Mouse (Mus musculus) hindbrain, embryonic 13.5 days (tissue): ENCODE data around the gene Plekhg6. TPM values are rescaled to one million over a fixed set of nuclear protein-coding genes. Genes with fewer than 3 reads are reported as not detected.

Source experiments
- ATAC-seq: fragments of 200-750 bp; cut with Nextera tagmentation; 2 replicates; pipeline ENCODE4 v1.8.0; 2017; ENCODE audit warnings: moderate TSS enrichment; ENCODE audit not compliant: low FRiP score
- H3K27ac ChIP-seq: fragments of 300-500 bp; sonication (generic); 2 replicates; pipeline ENCODE4 v1.5.1; 2015; ENCODE audit warnings: inconsistent platforms, mild to moderate bottlenecking, moderate library complexity
- H3K27me3 ChIP-seq: fragments of 300-500 bp; sonication (generic); 2 replicates; pipeline ENCODE4 v1.6.1; 2015; ENCODE audit warnings: mild to moderate bottlenecking, inconsistent platforms
- H3K36me3 ChIP-seq: fragments of 300-500 bp; sonication (generic); 2 replicates; pipeline ENCODE4 v1.6.1; 2015; ENCODE audit warnings: mild to moderate bottlenecking, inconsistent platforms
- H3K4me1 ChIP-seq: fragments of 300-500 bp; sonication (generic); replicated peaks from 2 replicates; pipeline ENCODE4 v1.6.1; 2015; ENCODE audit warnings: inconsistent platforms
- H3K4me2 ChIP-seq: fragments of 300-500 bp; sonication (generic); 2 replicates; pipeline ENCODE4 v1.6.1; 2015; ENCODE audit warnings: inconsistent platforms, mild to moderate bottlenecking, moderate library complexity
- H3K4me3 ChIP-seq: fragments of 300-500 bp; sonication (generic); 2 replicates; pipeline ENCODE4 v1.5.1; 2015; ENCODE audit warnings: mild to moderate bottlenecking, inconsistent platforms
- H3K9ac ChIP-seq: fragments of 300-500 bp; sonication (generic); 2 replicates; pipeline ENCODE4 v1.6.1; 2015; ENCODE audit warnings: mild to moderate bottlenecking, inconsistent platforms
- H3K9me3 ChIP-seq: fragments of 300-500 bp; sonication (generic); 2 replicates; pipeline ENCODE4 v1.6.1; 2016; ENCODE audit warnings: inconsistent platforms
- WGBS: fragments of 180-500 bp; shearing (Covaris S2); methylation state at CpG from one replicate; pipeline ENCODE4 v1.1.7; 2015; 5-methylcytosine and 5-hydroxymethylcytosine counted together
- polyA plus RNA-seq: library from polyadenylated mRNA; unstranded; fragments of >200 nt; fragmentation: Nextera tagmentation; extraction: Ambion mirVana; gene quantifications from 2 replicates; pipeline ENCODE4 v1.2.1, GENCODE M21; 2015

Gene Plekhg6
- polyA plus RNA-seq, 1 experiment from 2014 or later: 0.12 TPM

GRCm38 (mm10) chr6:125349575-125350230 is 30.9 kb downstream of the Plekhg6 start:
- peak; percentile 18; the same call in 1 of the 2 replicates for ATAC-seq
- WGBS: 1% methylated on average over 27 of the region's 27 CpGs
- Histone ChIP-seq H3K4me2 (peak overlapping the region; percentile 63), H3K27me3 (peaks cover 27% of the 10 kb centered on the region), H3K9me3 (no peaks in the 10 kb centered on the region), H3K9ac (peak overlapping the region; percentile 72), H3K36me3 (no peaks in the 10 kb centered on the region), H3K4me1 (peaks cover 33% of the 10 kb centered on the region), H3K27ac (peak overlapping the region; percentile 55; the same call in 1 of the 2 replicates), H3K4me3 (peak overlapping the region; percentile 41)

DNA sequence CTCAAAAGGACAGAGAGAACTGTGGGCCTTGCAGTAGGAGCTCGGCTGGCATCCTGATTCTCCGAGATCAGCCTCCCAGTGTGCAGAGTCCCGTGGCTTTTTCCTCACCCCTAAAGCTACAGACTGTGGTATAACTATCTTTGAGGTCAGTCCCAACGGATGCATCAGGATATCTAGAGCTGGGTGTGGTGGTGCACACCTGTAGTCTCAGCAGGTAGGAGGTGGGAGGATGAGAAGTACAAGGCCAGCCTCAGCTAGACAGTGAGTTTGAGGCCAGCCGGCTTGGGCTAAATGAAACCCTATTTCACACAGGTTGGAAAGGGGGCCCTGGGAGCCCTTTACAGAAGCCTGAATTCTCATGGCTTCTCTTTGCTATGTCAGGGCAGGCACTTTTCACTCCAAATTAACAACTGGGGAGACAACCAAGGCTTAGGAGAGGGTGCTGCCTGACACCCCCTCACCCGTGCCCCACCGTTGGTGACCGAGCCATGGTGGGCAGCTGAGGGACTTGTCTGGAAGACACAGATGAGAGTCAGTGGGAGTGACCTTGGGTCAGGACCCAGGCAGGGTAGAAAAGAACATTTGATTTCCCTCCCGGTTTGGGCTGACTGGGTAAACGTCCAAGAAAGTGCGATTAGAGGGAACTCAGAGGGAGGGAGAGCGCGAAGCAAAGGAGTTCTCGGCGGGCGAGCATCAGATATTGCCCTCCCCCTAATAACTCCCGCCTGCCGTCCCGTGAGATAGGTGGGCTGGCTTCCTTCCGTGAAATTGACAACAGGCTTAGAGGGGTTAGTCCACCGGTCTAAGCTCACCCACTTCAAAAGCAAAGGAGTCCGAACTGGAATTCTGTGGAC is 31.6 kb downstream of the Plekhg6 start, which contains the start of gene Tnfrsf1a:
Gene Tnfrsf1a (plus strand): TSS at position 642 of the 854 bp plus-strand sequence.
- WGBS: 5% methylated on average over 22 of the region's 22 CpGs
- peak within 1 kb of the TSS; percentile 55; the same call in 1 of the 2 replicates for H3K27ac ChIP-seq

GRCm38 (mm10) chr6:125346029-125346428 is 34.6 kb downstream of the Plekhg6 start:
- no peaks in the 10 kb centered on the region for H3K9me3 ChIP-seq
- no peak overlapping the region for H3K4me3 ChIP-seq
- H3K27me3 ChIP-seq: peaks cover 22% of the 10 kb centered on the region
- no peaks in the 10 kb centered on the region for H3K36me3 ChIP-seq
- WGBS: 64% methylated on average over 2 of the region's 2 CpGs
- no peak overlapping the region for H3K9ac ChIP-seq
- no peak overlapping the region for H3K4me2 ChIP-seq
- H3K4me1 ChIP-seq: peaks cover 21% of the 10 kb centered on the region
- ATAC-seq: no peak
- H3K27ac ChIP-seq: no peak overlapping the region

More for the DNA sequence above, 31.6 kb downstream of the Plekhg6 start, which contains the start of gene Tnfrsf1a:
- peak within 1 kb of the TSS; percentile 72 for H3K9ac ChIP-seq
- peaks cover 26% of the 10 kb centered on the region for H3K4me1 ChIP-seq
- H3K4me2 ChIP-seq: peak within 1 kb of the TSS; percentile 63
- no peaks in the 10 kb centered on the region for H3K36me3 ChIP-seq
- peaks cover 27% of the 10 kb centered on the region for H3K27me3 ChIP-seq
- ATAC-seq: 0 out of 2 replicates have a peak, but pooled peaks have one; percentile 3
- H3K4me3 ChIP-seq: peak within 1 kb of the TSS; percentile 41
- H3K9me3 ChIP-seq: no peaks in the 10 kb centered on the region

DNA sequence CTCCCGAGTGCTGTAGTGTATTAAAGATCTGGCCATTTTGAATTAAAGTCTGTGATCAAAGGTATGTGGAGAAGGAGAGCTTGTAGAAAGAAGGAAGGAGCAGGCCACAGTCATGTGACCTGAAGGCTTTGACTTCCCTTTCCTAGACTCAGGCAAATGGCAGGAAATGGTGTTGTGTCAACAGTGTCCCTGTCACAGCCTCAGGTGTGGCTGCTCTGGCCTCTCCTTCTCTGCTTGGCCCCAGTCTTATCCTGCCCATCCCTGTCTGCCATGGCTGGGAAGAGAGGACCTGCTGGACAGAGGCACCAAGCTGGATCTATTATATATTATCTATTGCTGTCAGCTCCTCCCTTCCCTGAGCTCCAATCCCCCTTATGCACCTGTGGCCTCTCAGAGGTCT is 35.0 kb downstream of the Plekhg6 start:
- Histone ChIP-seq H3K27me3 (peaks cover 22% of the 10 kb centered on the region), H3K36me3 (no peaks in the 10 kb centered on the region), H3K27ac (no peak overlapping the region), H3K9me3 (no peaks in the 10 kb centered on the region), H3K4me3 (no peak overlapping the region), H3K9ac (no peak overlapping the region), H3K4me1 (peaks cover 20% of the 10 kb centered on the region), H3K4me2 (no peak overlapping the region)
- no peak for ATAC-seq
- WGBS: 81% methylated on average over 1 of the region's 1 CpGs

DNA sequence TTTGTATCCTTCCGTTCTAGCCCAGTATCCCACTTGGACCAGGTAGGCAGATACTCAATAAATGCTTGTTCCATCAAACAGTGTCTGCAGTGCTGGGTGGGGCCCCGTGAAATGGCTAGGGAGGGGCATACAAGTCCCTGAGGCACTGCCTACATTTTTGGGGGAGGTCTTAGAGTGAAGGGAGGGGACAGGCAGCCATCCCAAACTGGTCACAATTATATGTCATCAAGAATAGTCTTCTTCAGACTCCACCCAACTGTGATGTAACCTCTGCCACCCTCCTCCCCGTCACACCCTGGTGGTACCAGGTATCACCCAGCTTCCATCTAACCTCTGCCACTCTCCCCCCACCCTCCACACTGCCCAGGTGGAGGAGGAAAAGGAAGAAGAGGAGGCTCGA is 35.7 kb downstream of the Plekhg6 start:
- H3K9ac ChIP-seq: no peak overlapping the region
- peaks cover 13% of the 10 kb centered on the region for H3K4me1 ChIP-seq
- H3K27ac ChIP-seq: no peak overlapping the region
- no peak overlapping the region for H3K4me2 ChIP-seq
- no peaks in the 10 kb centered on the region for H3K36me3 ChIP-seq
- H3K9me3 ChIP-seq: no peaks in the 10 kb centered on the region
- 75% methylated on average over 4 of the region's 4 CpGs for WGBS
- H3K27me3 ChIP-seq: peaks cover 17% of the 10 kb centered on the region
- no peak overlapping the region for H3K4me3 ChIP-seq
- ATAC-seq: no peak

DNA sequence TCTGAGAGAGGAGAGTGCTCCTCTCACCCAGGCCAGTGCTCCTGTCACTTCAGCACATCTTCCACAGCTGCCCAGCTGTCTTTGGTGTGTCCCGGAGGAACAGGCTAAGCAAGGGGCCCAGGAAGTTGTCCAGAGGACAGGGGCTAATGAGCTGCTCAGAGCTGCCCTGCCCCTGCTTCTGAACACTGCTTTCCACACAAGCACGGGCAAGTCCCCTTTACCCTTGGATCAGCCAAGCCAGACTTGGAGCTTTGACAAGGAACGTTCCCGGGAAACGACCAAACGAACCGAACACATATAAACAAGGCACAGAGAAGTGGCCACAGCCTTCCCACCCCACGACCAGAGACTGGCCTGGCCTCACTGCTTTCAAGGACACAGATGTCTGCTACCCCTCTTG is 36.5 kb downstream of the Plekhg6 start:
- Histone ChIP-seq H3K4me1 (peaks cover 5% of the 10 kb centered on the region), H3K27ac (no peak overlapping the region), H3K9me3 (no peaks in the 10 kb centered on the region), H3K9ac (no peak overlapping the region), H3K4me2 (no peak overlapping the region), H3K4me3 (no peak overlapping the region), H3K27me3 (peaks cover 15% of the 10 kb centered on the region), H3K36me3 (no peaks in the 10 kb centered on the region)
- 49% methylated on average over 8 of the region's 8 CpGs for WGBS
- no peak for ATAC-seq

DNA sequence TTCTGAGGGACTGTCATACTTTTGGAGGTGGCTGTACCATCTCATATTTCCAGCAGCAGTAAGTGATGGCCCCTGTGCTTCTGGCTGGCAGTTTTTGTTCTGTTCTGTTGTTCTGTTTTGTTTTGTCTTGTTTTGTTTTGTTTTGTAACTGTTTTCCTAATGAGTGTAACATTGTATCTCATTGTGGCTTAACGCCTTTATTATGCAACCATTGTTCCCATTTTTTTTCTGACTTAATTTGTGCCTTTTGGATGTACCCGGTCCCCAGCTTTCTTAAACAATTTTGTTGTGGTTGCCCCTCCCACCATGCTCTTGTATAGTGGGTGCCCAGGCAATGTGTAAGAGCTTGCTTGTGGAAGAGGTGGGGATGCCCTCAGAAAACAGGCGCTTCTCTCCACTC is 38.4 kb downstream of the Plekhg6 start:
- Histone ChIP-seq H3K27me3 (0 out of 2 replicates have a peak, but pooled peaks cover 4% of the 10 kb centered on the region), H3K36me3 (no peaks in the 10 kb centered on the region), H3K9me3 (no peaks in the 10 kb centered on the region), H3K4me1 (no peaks in the 10 kb centered on the region), H3K9ac (no peak overlapping the region), H3K4me2 (no peak overlapping the region), H3K27ac (no peak overlapping the region), H3K4me3 (no peak overlapping the region)
- ATAC-seq: no peak
- 37% methylated on average over 3 of the region's 3 CpGs for WGBS

DNA sequence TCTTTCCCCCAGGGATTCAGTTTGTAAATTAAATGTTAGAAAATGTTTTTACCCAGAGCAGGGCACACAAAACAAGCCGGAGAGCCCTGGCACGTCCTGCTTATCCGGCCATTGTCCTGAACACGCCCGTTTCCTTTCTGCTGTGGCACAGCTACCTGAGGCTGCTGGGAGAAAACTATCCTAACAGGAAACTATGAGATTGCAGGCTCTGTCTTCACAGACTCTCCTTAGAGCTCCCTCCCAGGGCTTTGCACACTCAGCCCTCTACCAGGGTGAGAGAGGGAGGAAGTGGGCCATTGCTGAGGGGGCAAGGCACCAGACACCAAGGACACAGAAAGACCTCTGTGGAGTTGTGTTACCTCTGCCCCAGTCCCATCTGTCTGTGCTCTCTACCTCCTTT is 40.3 kb downstream of the Plekhg6 start:
- no peaks in the 10 kb centered on the region for H3K4me1 ChIP-seq
- peak overlapping the region; percentile 23; the same call in 1 of the 2 replicates for H3K27ac ChIP-seq
- H3K36me3 ChIP-seq: no peaks in the 10 kb centered on the region
- H3K27me3 ChIP-seq: 0 out of 2 replicates have a peak, but pooled peaks cover 4% of the 10 kb centered on the region
- H3K9me3 ChIP-seq: no peaks in the 10 kb centered on the region
- no peak for ATAC-seq
- H3K9ac ChIP-seq: no peak overlapping the region
- 85% methylated on average over 5 of the region's 5 CpGs for WGBS
- H3K4me3 ChIP-seq: no peak overlapping the region
- no peak overlapping the region for H3K4me2 ChIP-seq

- Histone ChIP-seq H3K4me2 (no peak overlapping the region), H3K27me3 (no peaks in the 10 kb centered on the region), H3K4me1 (no peaks in the 10 kb centered on the region), H3K4me3 (no peak overlapping the region), H3K27ac (no peak overlapping the region), H3K9ac (no peak overlapping the region), H3K9me3 (no peaks in the 10 kb centered on the region), H3K36me3 (no peaks in the 10 kb centered on the region)
- WGBS: 76% methylated on average over 9 of the region's 9 CpGs
- ATAC-seq: no peak
Measured at GRCm38 (mm10) chr6:125338791-125339660, 41.6 kb downstream of the Plekhg6 start.

GRCm38 (mm10) chr6:125334356-125334755 is 46.2 kb downstream of the Plekhg6 start:
- H3K27ac ChIP-seq: no peak overlapping the region
- no peaks in the 10 kb centered on the region for H3K36me3 ChIP-seq
- ATAC-seq: no peak
- H3K9me3 ChIP-seq: no peaks in the 10 kb centered on the region
- peaks cover 9% of the 10 kb centered on the region for H3K4me1 ChIP-seq
- no peak overlapping the region for H3K4me2 ChIP-seq
- no peak overlapping the region for H3K9ac ChIP-seq
- no peak overlapping the region for H3K4me3 ChIP-seq
- 70% methylated on average over 2 of the region's 2 CpGs for WGBS
- H3K27me3 ChIP-seq: 0 out of 2 replicates have a peak, but pooled peaks cover 3% of the 10 kb centered on the region

DNA sequence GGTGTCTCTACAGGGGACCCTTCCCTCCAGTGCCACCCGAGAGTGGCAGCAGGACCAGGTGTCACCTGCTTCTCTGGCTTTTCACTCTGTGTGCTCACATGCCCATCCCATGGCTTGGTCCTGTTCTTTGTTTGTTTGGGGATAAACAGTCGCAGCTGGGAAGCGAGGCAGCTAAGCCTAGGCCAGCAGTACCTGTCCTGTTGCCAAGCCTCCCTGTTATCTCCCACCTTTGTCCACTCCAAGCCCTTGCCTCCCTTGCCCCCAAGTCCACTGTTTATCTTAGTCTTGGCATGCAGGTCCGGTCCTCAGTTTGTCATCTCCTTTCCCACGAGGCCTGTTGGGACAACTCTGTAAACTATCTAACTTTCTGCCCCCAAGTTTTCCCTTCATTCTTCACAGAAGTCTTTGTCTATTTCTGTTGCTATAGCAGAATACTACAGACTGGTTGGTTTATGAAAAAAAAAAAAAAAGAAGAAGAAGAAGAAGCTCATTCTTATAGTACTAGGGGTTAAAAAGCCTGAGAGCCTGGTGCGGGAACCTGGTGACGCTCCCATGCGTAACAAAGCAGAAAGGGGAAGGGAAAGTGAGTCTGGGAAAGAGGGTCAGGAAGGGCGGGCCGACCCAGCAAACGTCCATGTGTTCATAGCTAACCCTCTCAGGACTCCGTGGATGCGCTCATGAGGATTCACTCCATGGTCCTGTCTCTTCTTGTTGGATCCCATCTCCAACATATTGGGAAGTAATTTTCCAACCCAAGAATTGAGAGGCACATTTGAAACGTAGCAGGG is 47.3 kb downstream of the Plekhg6 start:
- H3K36me3 ChIP-seq: no peaks in the 10 kb centered on the region
- H3K4me2 ChIP-seq: no peak overlapping the region
- H3K9me3 ChIP-seq: no peaks in the 10 kb centered on the region
- no peak overlapping the region for H3K9ac ChIP-seq
- ATAC-seq: no peak
- 0 out of 2 replicates have a peak, but pooled peaks cover 3% of the 10 kb centered on the region for H3K27me3 ChIP-seq
- WGBS: 78% methylated on average over 14 of the region's 14 CpGs
- H3K4me3 ChIP-seq: no peak overlapping the region
- H3K4me1 ChIP-seq: peaks cover 9% of the 10 kb centered on the region
- H3K27ac ChIP-seq: no peak overlapping the region
